9 mouse cellular contexts compared by ENCODE assay signal in genomic region chr3:145989576-145990081, GRCm38 (mm10). TPM values are rescaled to one million over a fixed set of nuclear protein-coding genes. Genes with fewer than 3 reads are reported as not detected.
DNase-seq lines count a peak whose midpoint lies in the region; ATAC-seq and TF ChIP-seq lines count a peak whose summit lies in the region.
"Had no signal": no experiment of that assay in that cellular context is flagged by ENCODE, and none has a peak within 500 bp of the region (broad histone marks: within the 10 kb centered on the region; RNA-seq: fewer than 3 reads in every experiment).

No protein-coding gene starts in this region.

- H3K27me3 ChIP-seq in heart, embryonic 10.5 days (ENCODE audit: insufficient read depth, poor library complexity, severe bottlenecking): no peaks in the 10 kb centered on the region
- peaks cover 35% of the 10 kb centered on the region for H3K27me3 ChIP-seq in E14TG2a.4 (ENCODE audit: insufficient read depth, low read length)
- peaks cover 5% of the 10 kb centered on the region; the same call in 1 of the 2 replicates for H3K27me3 ChIP-seq in forebrain, postnatal 0 days (ENCODE audit: insufficient read depth, low read length)

- H3K9ac ChIP-seq in forebrain, postnatal 0 days: no peak overlapping the region

- peaks cover 32% of the 10 kb centered on the region for H3K4me1 ChIP-seq in heart, embryonic 10.5 days
- H3K4me1 ChIP-seq in E14TG2a.4 (replicated peaks; ENCODE audit: low read depth, low read length): peaks cover 28% of the 10 kb centered on the region
- H3K4me1 ChIP-seq in forebrain, postnatal 0 days (ENCODE audit: insufficient read depth): peaks cover 15% of the 10 kb centered on the region

- peak overlapping the region; percentile 98 for H3K27ac ChIP-seq in heart, embryonic 10.5 days
- H3K27ac ChIP-seq in forebrain, postnatal 0 days (ENCODE audit: low read depth, low read length): no peak overlapping the region
- H3K27ac ChIP-seq: macrophage had no signal

- H3K36me3 ChIP-seq in heart, embryonic 10.5 days: peaks cover 13% of the 10 kb centered on the region
- no peaks in the 10 kb centered on the region for H3K36me3 ChIP-seq in E14TG2a.4 (ENCODE audit: insufficient read depth, low read length)
- no peaks in the 10 kb centered on the region for H3K36me3 ChIP-seq in forebrain, postnatal 0 days (ENCODE audit: insufficient read depth)

- H3K4me2 ChIP-seq in forebrain, postnatal 0 days (ENCODE audit: low read depth): peak overlapping the region; percentile 79

- intact Hi-C loops in heart, postnatal 36 days (cut with DNase I): loop anchor here (2.0 to 5.0 kb wide), 2 partner anchors 25 to 37 kb away; no protein-coding TSS in a partner anchor

- WGBS in heart, embryonic 10.5 days: 7% methylated on average over 11 of the region's 11 CpGs
- 8% methylated on average over 11 of the region's 11 CpGs for WGBS in forebrain, postnatal 0 days

- peak overlapping the region; percentile 87 for H3K4me3 ChIP-seq in heart, embryonic 10.5 days
- peak overlapping the region; percentile 82 for H3K4me3 ChIP-seq in E14TG2a.4 (replicated peaks; ENCODE audit: low read length)
- peak overlapping the region; percentile 70 for H3K4me3 ChIP-seq in forebrain, postnatal 0 days (ENCODE audit: low read depth, low read length)

- no peaks in the 10 kb centered on the region for H3K9me3 ChIP-seq in heart, embryonic 10.5 days
- H3K9me3 ChIP-seq in E14TG2a.4 (ENCODE audit: low read length): no peaks in the 10 kb centered on the region
- no peaks in the 10 kb centered on the region for H3K9me3 ChIP-seq in forebrain, postnatal 0 days (ENCODE audit: low read length)

- TF ChIP-seq CTCF in E14TG2a.4 (conservative IDR thresholded peaks at IDR 0.05; ENCODE audit: low read length): no peak
- peak; percentile 43 for TF ChIP-seq CTCF in forebrain, postnatal 0 days (IDR thresholded peaks at IDR 0.05; ENCODE audit: low read depth)

- DNase-seq in heart, embryonic 10.5 days (ENCODE audit: low spot score): no peak
- DNase-seq in heart, postnatal 36 days: no peak
- no peak for DNase-seq in forebrain, postnatal 0 days
- no peak for DNase-seq in gastrocnemius, postnatal 10 days
- no peak for DNase-seq in spleen, postnatal 14 days (ENCODE audit: low spot score in 2 of 2)
- no peak for DNase-seq in right cerebral cortex, postnatal 25 days

- ATAC-seq in forebrain, postnatal 0 days: no peak
- 0 out of 2 replicates have a peak, but pooled peaks have one; percentile 12 for ATAC-seq in megakaryocyte progenitor cell, adult 5-6 weeks (replicated peaks; ENCODE audit: poor library complexity)

RNA-seq across cellular contexts. Expression of gene Syde2, which starts 2.0 kb away (rescaled TPM):
- polyA plus RNA-seq in heart, embryonic 10.5 days (2016; fragmentation: Nextera tagmentation; extraction: Ambion mirVana): 3.1 and 3.4 TPM in 2 replicates
- total RNA-seq in heart, postnatal 36 days (2021): 10 to 100 TPM; 13.8 to 18.6 TPM
- total RNA-seq in forebrain, postnatal 0 days (2014; rRNA removed): 5.1 and 5.7 TPM in 2 replicates
- 0.34 and 0.45 TPM in 2 replicates for polyA plus RNA-seq in forebrain, postnatal 0 days (2015; fragmentation: Nextera tagmentation; extraction: Ambion mirVana)
- total RNA-seq in megakaryocyte progenitor cell, adult 5-6 weeks (2015): 3.7 and 4.9 TPM in 2 replicates
- total RNA-seq in megakaryocyte progenitor cell, adult 5-6 weeks (2017): 3.2 and 5.0 TPM in 2 replicates
- 1 to 10 TPM; 2.5 to 2.6 TPM for total RNA-seq in gastrocnemius, postnatal 10 days (2021)
- polyA plus RNA-seq: macrophage had no signal

RNA-seq across cellular contexts. Expression of gene 2410004B18Rik, which starts 51.8 kb away (rescaled TPM):
- polyA plus RNA-seq in heart, embryonic 10.5 days (2016; fragmentation: Nextera tagmentation; extraction: Ambion mirVana): 43.3 and 55.7 TPM in 2 replicates
- total RNA-seq in heart, postnatal 36 days (2021): 10 to 100 TPM; 16.0 to 16.6 TPM
- total RNA-seq in forebrain, postnatal 0 days (2014; rRNA removed): 57.5 and 71.2 TPM in 2 replicates
- polyA plus RNA-seq in forebrain, postnatal 0 days (2015; fragmentation: Nextera tagmentation; extraction: Ambion mirVana): 96.4 and 97.3 TPM in 2 replicates
- 25.3 and 42.3 TPM in 2 replicates for total RNA-seq in megakaryocyte progenitor cell, adult 5-6 weeks (2015)
- 13.3 and 14.0 TPM in 2 replicates for total RNA-seq in megakaryocyte progenitor cell, adult 5-6 weeks (2017)
- total RNA-seq in gastrocnemius, postnatal 10 days (2021): 10 to 100 TPM; 13.8 to 14.0 TPM
